Mouse (Mus musculus): ENCODE measurements around the gene Dlg2. TPM values are rescaled to one million over a fixed set of nuclear protein-coding genes. Genes with fewer than 3 reads are reported as not detected.

Gene Dlg2
- total RNA-seq, 2 experiments from 2014 or later: 273 to 318 TPM

DNA sequence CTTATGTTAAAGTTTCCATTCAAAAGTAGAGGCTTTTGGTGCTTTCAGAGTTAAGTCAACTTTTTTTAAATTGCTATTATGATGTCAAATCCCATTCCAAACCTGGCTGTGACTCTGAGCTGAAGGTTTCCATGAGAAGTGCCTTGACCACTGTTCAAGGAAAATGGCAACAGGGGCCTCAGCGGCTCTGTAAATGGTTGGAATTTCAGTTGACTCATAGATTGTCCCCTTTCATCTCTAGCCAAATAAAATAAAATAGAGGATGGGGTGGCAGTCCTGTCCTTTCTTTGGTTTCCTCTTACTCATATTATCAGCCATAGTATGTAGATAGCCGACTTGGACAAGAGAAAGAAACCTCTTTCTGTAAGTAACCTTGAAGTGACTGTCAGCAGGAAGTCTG, 1401.3 kb downstream of the Dlg2 start:
- no peak for DNase-seq (ENCODE audit: low spot score in 2 of 2)

GRCm38 (mm10) chr7:91886336-91886735, 1409.9 kb downstream of the Dlg2 start:
- no peak for DNase-seq (ENCODE audit: low spot score in 2 of 2)

- DNase-seq (ENCODE audit: low spot score in 2 of 2): peak in 1 of 2 experiments; percentile 24
These were observed 1417.5 kb downstream of the Dlg2 start for GRCm38 (mm10) chr7:91893991-91894390.

- DNase-seq (ENCODE audit: low spot score in 2 of 2): no peak
These were observed 1420.5 kb downstream of the Dlg2 start for GRCm38 (mm10) chr7:91896935-91897334.

- DNase-seq (ENCODE audit: low spot score in 2 of 2): peak in 1 of 2 experiments; percentile 40
These were observed 1421.0 kb downstream of the Dlg2 start for GRCm38 (mm10) chr7:91897509-91897908.

GRCm38 (mm10) chr7:91902503-91902902, 1426.0 kb downstream of the Dlg2 start:
- DNase-seq (ENCODE audit: low spot score in 2 of 2): no peak

GRCm38 (mm10) chr7:91916809-91917208, 1440.3 kb downstream of the Dlg2 start:
- no peak for DNase-seq (ENCODE audit: low spot score in 2 of 2)

- DNase-seq (ENCODE audit: low spot score in 2 of 2): peak; percentile 35 to 49
These were observed 1442.6 kb downstream of the Dlg2 start for GRCm38 (mm10) chr7:91919099-91919498.

DNA sequence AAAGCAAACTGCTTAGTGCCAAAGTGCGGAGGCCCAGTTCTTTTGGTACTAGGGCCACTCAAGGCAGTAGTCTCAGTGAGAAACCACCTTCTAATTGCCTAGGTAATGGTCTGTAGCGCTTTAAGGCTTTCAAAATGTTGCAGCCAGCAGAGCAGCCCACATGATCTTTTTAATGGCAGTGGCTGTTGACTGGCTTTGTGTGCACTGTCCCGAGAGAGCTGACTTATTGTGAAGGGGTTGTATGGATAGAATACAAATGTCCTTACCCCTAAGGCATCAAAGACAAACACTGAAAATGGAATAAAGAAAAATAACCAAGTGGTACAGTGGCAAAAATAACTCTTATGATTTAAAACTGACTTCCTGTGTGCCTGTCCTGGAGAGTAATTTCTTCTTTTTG, 1443.3 kb downstream of the Dlg2 start:
- DNase-seq (ENCODE audit: low spot score in 2 of 2): no peak

GRCm38 (mm10) chr7:91934881-91935597, 1458.6 kb downstream of the Dlg2 start:
- peak; percentile 18 to 63 for DNase-seq (ENCODE audit: low spot score in 2 of 2)

GRCm38 (mm10) chr7:91936193-91936592, 1459.7 kb downstream of the Dlg2 start:
- no peak for DNase-seq (ENCODE audit: low spot score in 2 of 2)

DNA sequence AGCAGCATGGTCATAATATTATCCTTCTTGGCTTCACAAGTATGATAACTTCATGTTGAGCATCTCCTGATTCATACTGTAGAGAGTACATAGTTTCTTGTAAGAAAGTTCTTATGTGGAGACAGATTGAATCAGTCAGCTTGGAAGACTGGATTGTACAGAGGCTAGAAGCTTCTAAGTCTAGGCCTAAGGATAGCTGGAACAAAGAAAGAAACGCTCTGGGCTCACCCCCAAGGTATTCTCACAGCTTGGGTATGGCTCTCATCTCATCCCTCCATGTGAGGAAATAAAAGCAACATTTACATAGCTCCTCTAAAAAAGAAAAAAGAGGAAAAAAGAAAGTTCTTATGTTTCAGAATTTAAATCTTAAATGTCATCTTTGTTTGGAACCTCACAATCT, 1466.8 kb downstream of the Dlg2 start:
- no peak for DNase-seq (ENCODE audit: low spot score in 2 of 2)

DNA sequence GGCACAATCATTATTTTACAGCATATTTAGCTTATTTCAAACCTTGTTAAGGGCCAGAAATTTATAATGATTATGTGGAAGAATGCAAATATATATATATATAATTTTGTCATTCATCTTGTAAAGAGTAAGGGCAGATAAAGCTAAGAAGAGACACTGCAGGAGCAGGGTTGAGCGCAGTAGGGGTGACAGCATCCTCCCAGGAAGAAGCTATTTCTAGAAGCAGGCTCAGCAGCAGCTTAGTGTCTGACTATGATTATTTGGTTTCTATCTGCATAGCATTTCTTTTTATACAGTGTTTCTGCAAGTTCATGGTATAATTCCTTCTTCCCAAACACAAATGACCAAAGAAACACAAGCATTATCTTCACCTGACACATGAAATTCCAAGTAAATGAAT, 1479.1 kb downstream of the Dlg2 start:
- DNase-seq (ENCODE audit: low spot score in 2 of 2): no peak

GRCm38 (mm10) chr7:91962956-91963355, 1486.5 kb downstream of the Dlg2 start:
- DNase-seq (ENCODE audit: low spot score in 2 of 2): no peak

DNA sequence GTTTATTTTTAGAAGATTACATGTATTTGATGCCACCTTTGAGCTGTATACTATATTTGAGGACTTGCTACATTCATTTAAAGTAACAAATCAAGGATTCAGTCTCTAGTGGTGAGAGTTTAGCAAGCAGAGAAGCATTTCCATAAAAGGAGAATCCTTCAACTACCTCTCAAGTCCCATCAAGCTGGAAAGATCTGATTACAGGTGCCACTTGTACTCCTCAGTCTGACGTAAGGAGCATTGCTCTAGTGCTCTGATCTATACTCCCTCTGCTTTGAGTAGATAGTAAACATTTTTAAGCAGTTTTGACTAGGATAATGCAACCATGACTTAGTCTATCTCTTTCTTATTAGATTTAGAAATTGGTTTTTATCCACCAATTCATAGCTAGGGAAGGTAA, 1496.5 kb downstream of the Dlg2 start:
- DNase-seq (ENCODE audit: low spot score in 2 of 2): no peak

DNA sequence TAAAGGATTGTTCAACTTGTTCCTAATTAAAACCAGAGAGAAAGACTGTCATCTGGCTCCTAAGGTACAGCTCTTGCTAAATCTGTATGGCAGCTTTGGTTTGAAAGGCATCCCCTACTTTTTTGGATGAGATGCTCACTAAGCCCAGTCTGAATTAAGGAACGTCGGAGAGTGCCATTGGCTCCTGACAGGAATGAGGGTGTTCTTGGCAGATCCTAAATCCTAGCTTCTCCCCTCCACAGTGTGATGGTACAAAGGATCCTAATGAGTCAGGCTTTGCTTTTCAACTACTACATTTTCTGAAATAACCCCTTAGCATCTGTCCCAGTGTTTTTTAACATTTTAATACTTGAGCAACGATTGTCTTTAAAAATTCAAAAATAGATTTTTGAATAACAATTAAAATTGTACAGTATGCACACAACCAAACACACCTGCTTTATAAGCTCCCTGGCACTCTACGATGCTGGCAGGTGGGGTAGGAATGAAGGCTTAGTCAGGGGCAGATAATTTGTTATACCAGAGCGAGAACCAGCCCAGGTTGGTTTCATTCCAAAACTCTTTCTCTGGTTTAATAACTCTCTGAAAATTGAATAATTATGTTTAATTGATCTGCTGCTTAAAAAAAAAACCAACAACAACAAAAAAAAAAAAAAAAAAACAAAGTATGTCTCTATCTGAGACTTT, 1527.4 kb downstream of the Dlg2 start:
- peak in 1 of 2 experiments; percentile 49 for DNase-seq (ENCODE audit: low spot score in 2 of 2)

- no peak for DNase-seq (ENCODE audit: low spot score in 2 of 2)
These were observed 1529.4 kb downstream of the Dlg2 start for GRCm38 (mm10) chr7:92005681-92006425.

GRCm38 (mm10) chr7:92008702-92009101, 1532.2 kb downstream of the Dlg2 start:
- no peak for DNase-seq (ENCODE audit: low spot score in 2 of 2)

- no peak for DNase-seq (ENCODE audit: low spot score in 2 of 2)
These were observed 1548.5 kb downstream of the Dlg2 start for GRCm38 (mm10) chr7:92024928-92025327.

DNA sequence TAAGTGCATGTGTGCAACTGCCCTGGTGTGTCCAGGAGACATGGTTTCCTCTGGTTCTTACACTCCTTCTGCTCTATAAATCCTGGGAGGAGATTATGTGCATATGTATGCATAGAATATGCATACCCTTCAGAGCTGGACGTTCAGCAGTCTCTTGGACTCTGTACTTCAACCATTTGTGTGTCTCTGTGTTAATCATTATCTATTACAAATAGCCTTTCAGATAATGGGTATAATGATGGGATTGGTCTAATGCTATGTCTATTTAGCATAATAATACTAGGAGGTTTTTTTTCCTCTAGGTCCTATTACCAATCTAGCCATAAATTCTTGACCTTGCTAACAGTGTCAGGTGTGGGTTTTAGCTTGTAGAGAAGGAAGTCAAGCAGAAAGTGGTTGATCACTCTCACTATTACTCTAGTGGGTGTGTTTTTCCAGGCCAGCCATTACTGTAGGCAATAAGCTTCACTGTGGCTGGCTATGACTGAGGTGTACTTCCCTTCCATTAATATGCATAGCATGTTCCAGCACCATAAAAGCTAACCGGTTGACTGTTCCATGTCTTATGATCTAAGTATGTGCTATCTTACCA, 1549.1 kb downstream of the Dlg2 start:
- no peak for DNase-seq (ENCODE audit: low spot score in 2 of 2)

DNA sequence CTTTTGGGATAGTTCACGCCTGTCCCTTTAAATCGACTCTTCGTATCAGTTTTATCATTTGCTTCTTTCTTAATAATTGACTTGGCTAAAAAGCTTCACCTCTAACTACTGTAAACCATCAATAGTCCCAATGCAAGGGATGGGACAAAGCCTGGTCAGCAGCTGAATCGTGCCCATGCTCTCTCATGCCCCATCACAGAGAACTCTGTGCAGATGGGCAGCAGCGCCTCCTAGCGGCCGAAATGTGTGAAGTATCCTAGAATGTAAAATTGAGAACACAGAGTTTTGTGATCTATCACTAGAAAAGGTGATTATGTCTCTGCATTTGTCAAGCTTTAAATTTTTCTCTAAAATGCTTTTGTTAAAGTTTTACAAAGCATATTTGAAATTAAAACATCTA, 1550.6 kb downstream of the Dlg2 start:
- DNase-seq (ENCODE audit: low spot score in 2 of 2): peak; percentile 50 to 59

DNA sequence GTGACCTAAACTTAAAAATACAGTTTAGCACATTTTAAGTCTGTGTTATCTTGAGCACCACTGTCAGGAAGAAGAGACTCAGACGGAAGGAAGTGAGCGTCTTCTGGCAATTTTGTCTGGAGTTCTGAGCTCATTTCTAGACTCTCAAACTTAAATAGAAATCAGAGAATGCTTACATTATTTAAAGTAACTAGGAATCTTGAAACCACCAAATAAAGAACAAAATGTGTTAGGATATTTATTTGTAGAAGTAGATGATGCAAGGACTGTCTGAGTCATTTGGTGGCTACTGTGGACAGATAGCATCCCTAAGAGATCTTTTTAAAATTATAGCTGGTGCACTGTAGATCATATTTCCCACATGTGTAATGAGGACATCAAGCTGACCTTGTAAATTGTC, 1557.8 kb downstream of the Dlg2 start:
- no peak for DNase-seq (ENCODE audit: low spot score in 2 of 2)

All from layer of hippocampus, postnatal 14 days (tissue).